8 mouse cellular contexts compared by ENCODE assay signal in genomic region chr12:45013246-45013756, GRCm38 (mm10).
DNase-seq lines count a peak whose midpoint lies in the region; ATAC-seq and TF ChIP-seq lines count a peak whose summit lies in the region.

No protein-coding gene starts in this region.

- H3K9ac ChIP-seq in kidney, postnatal 0 days (ENCODE audit: low read depth, low read length), result no peak overlapping the region
- H3K9ac ChIP-seq in hindbrain, embryonic 15.5 days, result no peak overlapping the region
- H3K9ac ChIP-seq in limb, embryonic 15.5 days, result no peak overlapping the region
- H3K9ac ChIP-seq in stomach, embryonic 15.5 days, result no peak overlapping the region

- H3K27ac ChIP-seq in kidney, postnatal 0 days, result no peak overlapping the region
- H3K27ac ChIP-seq in hindbrain, embryonic 15.5 days (replicated peaks), result 0 out of 2 replicates have a peak overlapping the region, but pooled peaks have one; percentile 10
- peak overlapping the region; percentile 43 for H3K27ac ChIP-seq in limb, embryonic 15.5 days
- H3K27ac ChIP-seq in stomach, embryonic 15.5 days, result peak overlapping the region; percentile 46; the same call in 1 of the 2 replicates

- no peaks in the 10 kb centered on the region for H3K27me3 ChIP-seq in kidney, postnatal 0 days (ENCODE audit: insufficient read depth, low read length)
- H3K27me3 ChIP-seq in hindbrain, embryonic 15.5 days, result no peaks in the 10 kb centered on the region
- no peaks in the 10 kb centered on the region for H3K27me3 ChIP-seq in limb, embryonic 15.5 days
- no peaks in the 10 kb centered on the region for H3K27me3 ChIP-seq in stomach, embryonic 15.5 days (replicated peaks)

- peak; percentile 85 for DNase-seq in kidney, postnatal 0 days (ENCODE audit: low spot score)
- no peak for DNase-seq in kidney, adult 11 months
- DNase-seq in frontal cortex, adult 2 months (ENCODE audit: extremely low spot score in 1 of 2, low spot score in 1 of 2), result peak; percentile 85 to 92
- DNase-seq in thymus, postnatal 0 days (ENCODE audit: low spot score), result no peak
- no peak for DNase-seq in spleen, postnatal 10 days (ENCODE audit: low spot score in 2 of 2)

- no peak for ATAC-seq in kidney, postnatal 0 days (replicated peaks; ENCODE audit: low FRiP score, low read depth)
- peak; percentile 87 for ATAC-seq in hindbrain, embryonic 15.5 days (ENCODE audit: low FRiP score, low read depth)
- peak; percentile 79 for ATAC-seq in limb, embryonic 15.5 days (ENCODE audit: insufficient number of reproducible peaks, low FRiP score, low TSS enrichment, low read depth)
- peak; percentile 66; the same call in 1 of the 2 replicates for ATAC-seq in stomach, embryonic 15.5 days (ENCODE audit: insufficient read depth, low FRiP score, low read depth)

- H3K4me3 ChIP-seq in kidney, postnatal 0 days (replicated peaks; ENCODE audit: low read depth, low read length), result no peak overlapping the region
- no peak overlapping the region for H3K4me3 ChIP-seq in hindbrain, embryonic 15.5 days
- no peak overlapping the region for H3K4me3 ChIP-seq in limb, embryonic 15.5 days
- no peak overlapping the region for H3K4me3 ChIP-seq in stomach, embryonic 15.5 days (replicated peaks)

- 54% methylated on average over 5 of the region's 5 CpGs for WGBS in kidney, postnatal 0 days
- WGBS in hindbrain, embryonic 15.5 days, result 51% methylated on average over 5 of the region's 5 CpGs
- WGBS in limb, embryonic 15.5 days, result 34% methylated on average over 5 of the region's 5 CpGs
- 35% methylated on average over 5 of the region's 5 CpGs for WGBS in stomach, embryonic 15.5 days

- H3K4me2 ChIP-seq in kidney, postnatal 0 days (ENCODE audit: low read length), result no peak overlapping the region
- no peak overlapping the region for H3K4me2 ChIP-seq in hindbrain, embryonic 15.5 days
- no peak overlapping the region for H3K4me2 ChIP-seq in limb, embryonic 15.5 days
- no peak overlapping the region for H3K4me2 ChIP-seq in stomach, embryonic 15.5 days

- H3K4me1 ChIP-seq in kidney, postnatal 0 days (replicated peaks; ENCODE audit: insufficient read depth, low read length), result no peaks in the 10 kb centered on the region
- H3K4me1 ChIP-seq in hindbrain, embryonic 15.5 days (replicated peaks), result peaks cover 17% of the 10 kb centered on the region; the same call in 1 of the 2 replicates
- peaks cover 21% of the 10 kb centered on the region for H3K4me1 ChIP-seq in limb, embryonic 15.5 days
- peaks cover 5% of the 10 kb centered on the region; the same call in 1 of the 2 replicates for H3K4me1 ChIP-seq in stomach, embryonic 15.5 days

- H3K36me3 ChIP-seq in kidney, postnatal 0 days (ENCODE audit: insufficient read depth, low read length), result no peaks in the 10 kb centered on the region
- no peaks in the 10 kb centered on the region for H3K36me3 ChIP-seq in hindbrain, embryonic 15.5 days
- no peaks in the 10 kb centered on the region for H3K36me3 ChIP-seq in limb, embryonic 15.5 days
- H3K36me3 ChIP-seq in stomach, embryonic 15.5 days, result no peaks in the 10 kb centered on the region

- TF ChIP-seq CTCF in kidney, postnatal 0 days (IDR thresholded peaks at IDR 0.05; ENCODE audit: low read depth), result no peak

- no peaks in the 10 kb centered on the region for H3K9me3 ChIP-seq in kidney, postnatal 0 days (replicated peaks; ENCODE audit: low read length)
- no peaks in the 10 kb centered on the region for H3K9me3 ChIP-seq in hindbrain, embryonic 15.5 days
- no peaks in the 10 kb centered on the region for H3K9me3 ChIP-seq in limb, embryonic 15.5 days
- H3K9me3 ChIP-seq in stomach, embryonic 15.5 days, result no peaks in the 10 kb centered on the region

Comparison
In these comparisons a context has a peak if more than half of its experiments do, and no peak if none do; other contexts are left out.
1. DNase-seq: peak in kidney, postnatal 0 days (single experiment) and frontal cortex, adult 2 months (2 of 2); none in kidney, adult 11 months (single experiment), thymus, postnatal 0 days (single experiment) and spleen, postnatal 10 days (0 of 2).